Mouse (Mus musculus) heart, adult 9 months (tissue): Measurements from ENCODE around the gene Tcstv1.
"Not testable (repeated sequence)": the region's sequence is repeated elsewhere in the genome, so short reads cannot be mapped to it uniquely, and the experiment has no call there.

Experiments used
- DNase-seq, 2 experiments: peaks; one replicate each; pipeline ENCODE4 v3.0.0; 2022; ENCODE audit warnings: low spot score in 2 of 2

Gene Tcstv1

DNA sequence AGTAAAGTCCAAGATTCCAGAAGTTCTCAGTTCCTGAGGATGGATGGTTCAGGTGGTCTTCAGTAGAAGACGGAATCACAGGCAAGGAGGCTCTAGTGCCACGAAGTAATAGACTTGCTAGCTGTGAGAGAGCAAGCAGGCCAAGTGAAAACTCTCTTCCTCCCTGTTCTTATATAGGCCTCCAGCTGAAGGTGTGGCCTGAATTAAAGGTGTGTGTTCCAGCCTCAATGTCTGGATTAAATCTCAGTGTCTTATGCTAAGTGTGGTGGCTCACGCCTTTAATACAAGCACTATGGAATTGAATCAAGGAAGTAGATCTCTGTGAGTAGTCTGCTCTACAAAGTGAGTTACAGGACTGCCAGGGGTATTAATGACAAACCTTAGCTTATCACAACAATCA lies at the start of gene Tcstv1:
Tcstv1 (minus strand) TSS at position 101 of the 400 bp plus-strand sequence.
- not testable (repeated sequence) for DNase-seq

DNA sequence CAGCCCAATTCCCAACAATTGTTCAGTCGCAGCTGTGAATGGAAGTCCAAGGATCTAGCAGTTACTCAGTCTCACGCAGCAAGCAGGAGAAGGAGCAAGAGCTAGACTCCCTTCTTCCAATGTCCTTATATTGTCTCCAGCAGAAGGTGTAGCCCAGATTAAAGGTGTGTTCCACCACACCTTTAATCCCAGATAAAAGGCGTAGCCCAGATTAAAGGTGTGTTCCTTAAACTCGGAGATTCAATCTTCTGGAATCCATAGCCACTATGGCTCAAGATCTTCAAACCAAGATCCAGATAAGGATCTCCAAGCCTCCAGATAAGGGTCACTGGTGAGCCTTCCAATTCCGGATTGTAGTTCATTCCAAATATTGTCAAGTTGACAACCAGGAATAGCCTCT lies 34.6 kb upstream of the Tcstv1 start, which contains the start of gene Gm21761:
Gm21761 (minus strand) TSS at position 101 of the 400 bp plus-strand sequence.
- DNase-seq, result not testable (repeated sequence)

DNA sequence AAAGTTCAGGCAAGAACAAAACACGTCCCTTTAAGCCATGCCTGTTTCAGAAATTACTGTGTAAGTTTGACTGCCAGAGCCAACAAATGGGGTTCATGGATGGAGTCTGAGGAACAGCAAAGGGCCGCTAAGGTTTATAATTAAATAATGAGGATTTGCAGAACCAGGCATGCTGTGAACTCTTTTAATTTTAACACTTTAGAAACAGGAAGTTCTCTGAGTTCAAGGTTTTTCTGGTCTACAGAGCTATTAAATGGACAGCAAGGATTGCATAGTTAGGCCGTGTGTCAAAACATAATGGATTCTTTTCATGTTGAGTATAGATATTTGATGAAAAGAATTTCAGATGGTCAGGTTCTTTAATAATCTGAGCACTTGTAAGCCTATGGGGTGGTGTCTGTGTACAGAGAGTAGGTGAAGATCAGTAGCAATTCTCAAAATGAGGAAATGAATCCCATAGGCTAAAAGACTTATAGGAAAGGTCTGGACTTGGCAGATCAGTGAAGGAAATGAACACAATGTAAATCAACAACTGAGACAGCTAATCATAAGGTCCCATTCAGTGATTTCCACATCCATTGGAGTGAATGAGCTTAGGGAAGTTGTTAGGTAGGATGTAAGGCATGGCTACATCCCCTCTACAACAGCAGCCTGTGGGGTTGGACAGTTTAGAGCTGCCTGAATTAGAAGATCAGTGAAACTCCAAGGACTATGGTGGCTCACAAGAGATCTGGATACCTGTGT lies 30.2 kb upstream of the Tcstv1 start:
- not testable (repeated sequence) for DNase-seq

DNA sequence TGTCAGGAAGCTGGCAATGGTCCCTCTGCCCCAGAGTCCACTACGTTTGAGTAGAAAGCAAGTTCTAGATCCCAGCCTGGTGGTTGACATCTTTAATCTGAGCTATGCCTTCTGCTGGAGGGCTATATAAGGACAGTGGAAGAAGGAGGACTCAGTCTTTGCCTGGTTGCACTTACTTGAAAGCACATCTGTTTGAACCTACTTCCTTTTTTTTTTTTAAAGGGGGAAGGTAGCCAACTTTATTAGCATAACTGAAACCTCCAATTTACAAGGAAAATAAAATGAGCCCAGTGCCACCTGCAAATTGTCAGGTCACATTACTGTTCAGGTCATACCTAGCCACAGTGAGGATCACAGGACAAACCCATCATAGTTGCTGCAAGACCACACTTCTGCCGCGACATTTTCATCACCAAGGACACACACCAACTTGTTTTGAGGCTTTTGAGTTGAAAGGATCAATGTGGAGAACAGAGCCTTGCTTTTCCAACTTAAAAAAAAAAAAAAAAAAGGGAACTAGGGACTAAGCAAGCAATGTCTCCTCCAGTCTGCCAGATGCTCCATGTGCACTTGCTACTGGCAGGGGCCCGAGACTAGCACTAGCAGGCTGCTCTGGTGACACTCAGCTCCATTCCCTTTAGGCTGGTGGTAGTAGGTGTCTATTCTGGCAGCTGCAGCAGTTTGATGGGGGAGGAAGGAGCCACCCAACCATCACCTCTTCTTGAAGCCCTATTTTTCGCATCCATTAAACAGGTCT lies 22.6 kb upstream of the Tcstv1 start:
- DNase-seq, result not testable (repeated sequence)

DNA sequence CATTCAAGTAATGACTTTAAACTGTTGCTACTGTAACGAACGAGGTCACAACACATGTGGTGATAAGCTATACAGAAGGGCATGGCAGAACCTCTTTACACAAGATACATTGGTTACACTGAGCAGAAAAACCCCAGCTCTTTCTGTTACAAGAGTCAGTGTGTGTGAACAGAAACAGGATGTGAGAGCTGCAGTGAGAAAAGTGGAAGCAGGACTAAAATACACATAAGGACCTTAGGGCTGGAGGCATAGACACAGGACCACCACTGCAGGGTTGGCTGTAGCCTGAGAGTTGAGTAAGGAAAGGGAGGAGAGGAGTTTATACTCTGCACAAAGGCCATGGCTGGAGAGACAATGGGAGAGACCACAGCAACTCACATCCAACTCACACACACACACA lies 21.9 kb upstream of the Tcstv1 start:
- not testable (repeated sequence) for DNase-seq

DNA sequence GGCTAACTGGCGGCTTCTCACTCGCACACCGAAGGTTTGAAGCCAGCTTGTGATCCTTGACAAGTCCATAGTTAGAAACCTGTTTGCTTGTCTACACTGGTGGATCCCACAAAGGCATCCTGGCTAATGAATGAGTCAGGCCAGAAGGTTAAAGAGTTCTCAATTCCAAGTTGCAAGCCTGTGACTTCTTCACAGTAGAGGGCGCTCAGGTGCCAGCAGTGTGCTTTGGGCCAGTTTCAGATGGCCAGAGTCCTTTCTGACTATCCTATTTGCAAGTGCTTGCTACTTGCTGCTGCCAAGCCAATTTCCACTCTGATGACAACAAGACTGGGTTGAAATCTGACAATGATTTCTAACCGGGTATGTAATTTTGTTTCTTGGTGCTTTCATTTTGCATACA lies 4.0 kb upstream of the Tcstv1 start:
- not testable (repeated sequence) for DNase-seq

DNA sequence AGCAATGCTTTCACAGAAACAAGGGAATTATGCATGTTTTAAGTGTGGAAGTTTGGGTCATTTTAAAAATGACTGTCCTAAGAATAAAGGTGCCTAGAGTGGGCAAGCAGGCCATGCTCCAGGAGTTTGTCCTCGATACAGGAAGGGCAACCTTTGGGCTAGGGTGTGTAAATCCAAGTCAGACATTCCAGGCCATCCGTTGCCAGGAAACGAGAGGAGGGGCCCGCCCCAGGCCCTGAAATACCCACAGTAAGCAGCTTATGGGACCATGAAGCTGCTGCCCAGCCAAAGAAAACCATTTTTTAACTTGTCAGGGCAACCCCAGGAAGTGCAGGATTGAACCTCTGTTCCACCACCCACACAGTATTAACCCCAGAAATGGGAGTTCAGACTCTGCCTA lies 7.7 kb downstream of the Tcstv1 start:
- DNase-seq, result not testable (repeated sequence)

DNA sequence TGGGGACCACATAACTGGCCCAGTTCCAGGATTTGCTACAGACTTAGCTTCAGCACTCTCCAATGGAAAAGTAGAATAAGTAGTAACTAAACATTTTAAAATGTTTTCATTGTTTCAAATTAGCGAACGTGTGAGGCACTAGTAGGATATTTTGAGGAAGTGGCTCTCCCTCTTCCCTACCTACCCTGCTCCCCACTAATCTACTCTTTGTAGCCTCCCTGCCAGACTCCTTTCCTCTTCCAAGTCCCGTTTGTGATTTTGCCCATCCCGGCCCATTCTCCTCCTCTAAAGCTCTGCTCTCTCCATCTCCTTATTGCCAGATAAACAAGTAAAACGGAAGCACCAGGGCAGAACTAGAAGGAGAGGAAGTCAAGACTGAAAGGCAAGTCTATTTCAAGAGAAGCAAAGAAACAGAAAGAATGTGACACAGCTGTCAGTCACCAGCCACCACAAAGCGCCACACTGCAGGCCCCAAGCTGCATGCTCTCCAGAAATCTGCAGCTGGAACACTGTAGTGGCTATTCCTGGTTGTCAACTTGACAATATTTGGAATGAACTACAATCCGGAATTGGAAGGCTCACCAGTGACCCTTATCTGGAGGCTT lies 30.1 kb downstream of the Tcstv1 start:
- not testable (repeated sequence) for DNase-seq

DNA sequence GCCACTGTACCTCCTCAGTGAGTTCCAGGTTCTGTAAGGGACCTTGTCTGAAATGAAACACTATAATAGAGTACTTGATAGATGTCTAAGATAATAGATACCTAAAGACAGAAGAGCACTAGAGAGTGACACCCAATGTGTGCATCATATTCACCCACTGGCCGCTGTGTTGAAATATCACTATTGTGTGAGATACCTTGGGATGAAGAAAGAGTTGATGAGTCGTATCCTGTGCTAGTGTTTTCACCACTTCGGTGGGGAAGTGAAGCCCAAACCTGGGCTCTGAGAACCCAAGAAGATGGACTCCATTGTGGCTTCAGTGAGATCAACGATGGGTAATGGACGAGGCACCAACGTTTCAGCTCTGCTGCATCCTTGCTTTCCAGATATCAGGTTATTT lies 32.2 kb downstream of the Tcstv1 start:
- not testable (repeated sequence) for DNase-seq
